Mouse (Mus musculus): ENCODE measurements at regions not wholly inside any gene's neighbourhood (a gene's known extent, or its start where the extent isn't known, plus 50 kb on each side); places are given as distances from the start of the nearest gene placed in this dataset.

- H3K27me3 ChIP-seq (ENCODE audit: control insufficient read depth, insufficient read depth, low read depth, low read length): no peaks in the 10 kb centered on the region
- ATAC-seq (ENCODE audit: low read depth): no peak
- H3K4me2 ChIP-seq (ENCODE audit: low read depth, low read length): no peak overlapping the region
- H3K9ac ChIP-seq (ENCODE audit: low read length): no peak overlapping the region
- H3K27ac ChIP-seq (ENCODE audit: low read length): no peak overlapping the region
- H3K4me3 ChIP-seq (ENCODE audit: low read length): no peak overlapping the region
- H3K36me3 ChIP-seq (ENCODE audit: control insufficient read depth, insufficient read depth, low read length): no peaks in the 10 kb centered on the region
- no peaks in the 10 kb centered on the region for H3K9me3 ChIP-seq (ENCODE audit: control insufficient read depth, low read length)
- 62% methylated on average over 2 of the region's 2 CpGs for WGBS
- H3K4me1 ChIP-seq (replicated peaks; ENCODE audit: control insufficient read depth, insufficient read depth, low read length): no peaks in the 10 kb centered on the region
Measured at GRCm38 (mm10) chr15:23600445-23600844, 1051.6 kb downstream of the Cdh18 start.
